Mouse (Mus musculus) embryonic fibroblast, embryonic 13.5 days (primary cell): Measurements from ENCODE around the gene Camsap1. TPM values are rescaled to one million over a fixed set of nuclear protein-coding genes. Genes with fewer than 3 reads are reported as not detected.

Experiments used
- H3K27ac ChIP-seq: 2 replicates; pipeline ENCODE4 v1.5.1; 2012; ENCODE audit warnings: low read length, control low read depth, inconsistent platforms; ENCODE audit not compliant: insufficient read depth
- H3K4me1 ChIP-seq: 2 replicates; pipeline ENCODE4 v1.6.1; 2011; ENCODE audit warnings: low read length; ENCODE audit not compliant: control insufficient read depth, insufficient read depth
- H3K4me3 ChIP-seq: 2 replicates; pipeline ENCODE4 v1.5.1; 2011; ENCODE audit warnings: mild to moderate bottlenecking, control low read depth, low read length; ENCODE audit not compliant: insufficient read depth
- CTCF ChIP-seq: IDR thresholded peaks from 2 replicates; pipeline ENCODE4 v1.5.1; 2011; ENCODE audit warnings: mild to moderate bottlenecking, control low read depth, low read length, moderate library complexity, borderline replicate concordance; ENCODE audit not compliant: insufficient read depth
- POLR2A ChIP-seq: IDR thresholded peaks from 2 replicates; pipeline ENCODE4 v1.6.1; 2011; ENCODE audit warnings: low read depth, mild to moderate bottlenecking, control low read depth, low read length, moderate library complexity
- polyA plus RNA-seq: library from polyadenylated mRNA; stranded (reverse); fragments of >200 nt; gene quantifications from 2 replicates; pipeline ENCODE4 v1.2.4, GENCODE M21; 2011; ENCODE audit warnings: low read depth; ENCODE audit not compliant: missing spikeins, insufficient read length

Gene Camsap1
- polyA plus RNA-seq, 1 experiment: 59.0 TPM

DNA sequence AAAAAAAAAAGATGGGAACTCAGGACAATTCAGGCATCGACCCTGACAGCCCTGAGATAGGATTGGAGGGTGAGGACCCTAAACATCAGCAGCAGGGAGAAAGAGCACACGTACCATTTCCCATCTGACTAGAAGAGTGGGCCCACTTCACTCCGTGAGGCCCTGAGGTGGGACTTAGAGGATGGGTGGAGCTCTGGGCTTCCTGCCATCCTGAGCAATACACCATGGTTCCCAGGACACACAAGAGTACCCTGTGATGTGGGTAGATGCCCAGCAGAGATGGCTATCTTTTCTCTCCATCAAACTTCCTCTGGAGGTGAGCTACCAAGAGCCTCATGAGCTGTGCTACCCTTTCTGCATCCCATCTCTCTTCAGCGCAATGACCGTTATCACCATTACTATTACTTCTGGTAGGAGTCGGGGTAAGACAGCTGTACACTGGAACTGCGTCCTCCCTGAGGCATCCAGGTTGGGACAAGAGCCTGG lies 105.8 kb downstream of the Camsap1 start:
- H3K27ac ChIP-seq: no peak overlapping the region
- H3K4me3 ChIP-seq: no peak overlapping the region
- H3K4me1 ChIP-seq: no peaks in the 10 kb centered on the region
- no peak for TF ChIP-seq POLR2A
- no peak for TF ChIP-seq CTCF

Other genes with a start within 250 kb of the Camsap1 start
- not detected in 2 replicates for gene Obp2b, start 246.3 kb downstream of the Camsap1 start, polyA plus RNA-seq
- gene Lcn3, start 217.7 kb downstream of the Camsap1 start, polyA plus RNA-seq: not detected in 2 replicates
- not detected in 2 replicates for gene Lcn11, start 206.3 kb downstream of the Camsap1 start, polyA plus RNA-seq
- not detected in 2 replicates for gene Gm13539, start 201.0 kb downstream of the Camsap1 start, polyA plus RNA-seq
- gene Glt6d1, start 167.4 kb downstream of the Camsap1 start, polyA plus RNA-seq: not detected in 2 replicates
- gene Lcn9, start 160.1 kb downstream of the Camsap1 start, polyA plus RNA-seq: not detected in 2 replicates
- gene Sohlh1, start 136.0 kb downstream of the Camsap1 start, polyA plus RNA-seq: not detected in 2 replicates
- gene Kcnt1, start 119.5 kb downstream of the Camsap1 start, polyA plus RNA-seq: not detected in 2 replicates
- 66.1 and 78.7 TPM in 2 replicates for gene Ubac1, start 38.5 kb upstream of the Camsap1 start, polyA plus RNA-seq
- gene Nacc2, start 139.9 kb upstream of the Camsap1 start, polyA plus RNA-seq: 21.1 and 23.1 TPM in 2 replicates
- gene Lhx3, start 225.0 kb upstream of the Camsap1 start, polyA plus RNA-seq: not detected in 2 replicates